Mouse (Mus musculus): Measurements from ENCODE around the gene Jmjd1c. TPM values are rescaled to one million over a fixed set of nuclear protein-coding genes. Genes with fewer than 3 reads are reported as not detected.

Gene Jmjd1c
- total RNA-seq, 1 experiment from 2014 or later = 167 TPM

DNA sequence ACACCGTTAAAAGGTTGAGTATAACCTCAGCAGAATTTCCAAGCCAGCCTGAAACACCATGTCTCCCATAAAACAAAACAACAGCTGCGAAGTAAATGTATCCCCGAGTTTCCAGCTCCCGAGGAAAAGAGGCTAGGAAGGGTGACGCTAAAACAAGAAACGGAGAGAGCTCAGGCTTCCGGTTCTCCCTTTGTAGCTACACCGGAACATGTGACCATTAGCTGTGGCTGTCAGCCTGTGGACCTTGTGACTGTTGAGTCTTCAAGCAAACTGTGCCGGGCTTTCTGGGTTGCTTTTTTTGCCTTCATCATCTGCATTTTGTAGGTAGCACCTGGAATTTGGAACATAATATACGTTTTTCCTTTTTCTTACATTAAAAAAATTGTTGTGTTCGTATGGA, 17.9 kb downstream of the Jmjd1c start:
- ATAC-seq (replicated peaks in 1 of 2; ENCODE audit: insufficient read depth in 1 of 2, low FRiP score in 2 of 2, low TSS enrichment in 1 of 2, low read depth in 1 of 2, poor library complexity in 2 of 2, severe bottlenecking in 2 of 2) = no peak

DNA sequence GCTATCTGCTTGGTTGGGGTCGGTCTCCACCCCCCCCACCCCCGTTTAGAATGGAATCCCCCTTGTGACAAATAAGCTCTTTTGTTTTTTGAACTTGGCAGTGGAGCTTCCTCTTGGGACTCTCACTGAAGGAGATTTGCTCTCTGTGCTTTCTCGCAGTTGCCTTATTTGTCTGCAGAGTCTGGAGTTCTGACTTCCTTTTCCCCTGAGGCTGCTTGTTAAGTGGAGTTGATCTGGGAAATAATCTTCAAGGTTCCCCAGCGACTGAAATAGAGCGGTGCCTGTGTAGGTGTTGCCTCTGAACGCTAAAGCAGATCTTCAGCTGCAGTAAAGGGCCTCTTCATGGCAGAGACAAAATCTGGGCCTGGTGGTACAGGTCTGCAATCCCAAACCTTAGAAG, 19.2 kb downstream of the Jmjd1c start:
- ATAC-seq (replicated peaks in 1 of 2; ENCODE audit: insufficient read depth in 1 of 2, low FRiP score in 2 of 2, low TSS enrichment in 1 of 2, low read depth in 1 of 2, poor library complexity in 2 of 2, severe bottlenecking in 2 of 2) = no peak

DNA sequence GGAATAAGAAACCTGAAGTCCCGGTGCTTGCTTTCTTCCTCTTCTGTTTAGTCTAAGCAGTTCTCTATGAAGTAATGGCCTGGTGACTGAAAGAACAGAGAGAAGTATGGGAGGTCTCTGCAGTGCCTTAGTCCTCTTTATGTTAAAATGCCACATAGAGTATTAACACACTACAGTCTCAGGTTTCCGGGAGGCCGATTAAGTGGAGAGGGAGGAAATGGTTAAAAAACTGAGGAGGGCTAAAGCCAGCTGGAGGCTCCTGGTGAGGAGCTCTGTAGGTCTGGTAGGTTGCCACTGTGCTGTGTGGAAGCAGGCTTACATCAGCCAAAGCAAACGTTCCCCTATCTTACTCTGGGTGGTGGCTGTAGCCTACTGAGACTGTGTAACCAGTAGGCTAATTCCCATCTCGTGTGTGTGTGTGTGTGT, 19.8 kb downstream of the Jmjd1c start:
- peak; percentile 31 to 46 for ATAC-seq (replicated peaks in 1 of 2; ENCODE audit: insufficient read depth in 1 of 2, low FRiP score in 2 of 2, low TSS enrichment in 1 of 2, low read depth in 1 of 2, poor library complexity in 2 of 2, severe bottlenecking in 2 of 2)

DNA sequence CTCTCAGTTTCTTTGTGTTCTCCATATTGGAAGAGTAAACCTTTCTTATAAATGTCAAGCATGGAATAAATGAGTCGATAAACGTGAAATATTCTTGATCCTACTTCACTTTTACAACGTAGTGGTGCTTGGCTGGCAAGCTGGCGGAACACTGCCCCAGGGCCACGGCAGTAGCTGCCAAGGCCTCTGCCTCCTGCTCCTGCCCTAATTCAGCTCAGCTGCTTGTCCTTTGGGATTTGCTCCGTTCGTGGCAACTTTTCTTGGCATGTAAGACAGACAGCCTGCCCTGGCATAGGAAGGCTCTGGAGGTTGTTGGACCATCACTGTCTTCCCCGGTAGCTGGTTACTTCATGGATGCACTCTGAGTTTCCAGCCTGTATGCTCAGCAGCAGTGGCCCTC, 20.3 kb downstream of the Jmjd1c start:
- no peak for ATAC-seq (replicated peaks in 1 of 2; ENCODE audit: insufficient read depth in 1 of 2, low FRiP score in 2 of 2, low TSS enrichment in 1 of 2, low read depth in 1 of 2, poor library complexity in 2 of 2, severe bottlenecking in 2 of 2)

DNA sequence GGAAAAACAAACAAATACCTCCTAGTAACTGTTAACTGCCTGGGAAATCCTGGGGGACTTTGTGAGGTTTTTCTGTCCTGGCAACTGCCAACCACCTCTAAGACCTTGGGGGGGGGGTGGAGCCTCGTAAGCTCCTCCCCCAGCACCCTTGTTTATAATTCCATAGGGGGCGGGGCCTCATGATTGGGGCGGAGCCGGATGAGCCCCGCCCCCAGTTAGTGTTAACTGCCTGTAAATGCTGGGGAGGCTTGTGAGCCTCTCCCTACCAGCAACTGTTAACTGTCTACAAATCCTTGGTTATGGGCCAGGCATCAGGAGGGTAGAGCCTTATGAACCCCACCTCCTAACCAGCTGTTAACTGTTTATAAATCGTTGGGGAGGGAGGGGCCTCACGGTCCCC, 23.4 kb downstream of the Jmjd1c start:
- ATAC-seq (replicated peaks in 1 of 2; ENCODE audit: insufficient read depth in 1 of 2, low FRiP score in 2 of 2, low TSS enrichment in 1 of 2, low read depth in 1 of 2, poor library complexity in 2 of 2, severe bottlenecking in 2 of 2) = no peak

DNA sequence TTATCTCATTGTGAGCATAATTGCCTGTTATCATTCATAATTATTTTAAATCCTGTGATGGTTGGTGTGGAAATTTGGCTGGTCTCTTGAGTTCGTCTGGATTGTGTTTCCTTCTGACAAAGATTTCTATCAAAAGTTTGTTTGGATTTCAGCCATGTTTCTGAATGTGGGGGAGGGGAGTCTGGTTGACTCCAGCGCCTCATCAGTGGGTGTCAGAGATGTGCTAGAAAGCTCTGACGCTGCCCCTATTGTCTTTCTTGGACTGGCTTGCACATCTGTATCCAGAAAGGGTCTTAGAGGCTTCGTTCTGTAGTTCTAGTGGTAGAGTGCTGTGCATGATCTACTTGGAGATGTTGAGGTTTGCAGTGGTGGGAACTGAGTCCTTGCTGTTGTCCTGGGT, 24.3 kb downstream of the Jmjd1c start:
- ATAC-seq (replicated peaks in 1 of 2; ENCODE audit: insufficient read depth in 1 of 2, low FRiP score in 2 of 2, low TSS enrichment in 1 of 2, low read depth in 1 of 2, poor library complexity in 2 of 2, severe bottlenecking in 2 of 2) = no peak

DNA sequence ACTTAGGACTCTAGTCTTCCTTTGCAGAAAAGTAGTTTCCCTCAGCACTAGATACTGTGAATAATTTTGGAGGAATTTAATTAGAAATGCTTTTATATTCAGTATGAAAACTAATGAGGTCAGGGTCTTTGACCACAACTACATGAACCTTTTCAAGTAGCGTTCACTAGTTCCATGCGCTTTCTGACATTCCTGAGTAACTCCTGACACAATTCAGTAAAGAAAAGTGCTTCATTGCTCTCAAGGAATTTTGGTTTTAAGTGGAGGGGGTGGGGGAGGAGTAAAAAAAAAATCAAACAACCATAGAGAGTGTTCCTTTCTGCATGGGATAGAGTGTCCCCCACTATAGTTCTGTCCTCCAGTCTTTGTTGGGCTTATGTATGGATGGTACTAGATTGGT, 24.7 kb downstream of the Jmjd1c start:
- ATAC-seq (replicated peaks in 1 of 2; ENCODE audit: insufficient read depth in 1 of 2, low FRiP score in 2 of 2, low TSS enrichment in 1 of 2, low read depth in 1 of 2, poor library complexity in 2 of 2, severe bottlenecking in 2 of 2) = no peak

DNA sequence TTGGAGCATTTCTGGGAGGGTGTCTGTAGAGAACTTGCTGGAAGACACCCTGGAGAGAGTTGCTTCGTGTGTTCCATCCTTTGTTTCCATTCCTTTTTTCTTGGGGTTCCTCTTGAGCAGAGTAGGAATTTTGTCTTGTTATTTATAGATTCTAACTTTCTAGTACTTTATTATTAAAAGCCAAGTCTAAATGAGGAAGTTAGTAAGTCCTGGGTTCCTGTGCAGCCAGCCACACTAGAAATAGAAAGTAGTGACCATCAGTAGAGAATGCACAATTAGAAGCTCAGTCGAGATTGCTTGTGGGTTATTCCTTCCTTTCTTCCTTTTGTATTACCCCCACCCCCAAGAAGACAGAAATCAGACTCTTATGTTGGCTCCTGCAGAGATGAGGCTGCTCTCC, 27.8 kb downstream of the Jmjd1c start:
- 0 out of 4 replicates have a peak, but pooled peaks of 1 of the 2 experiments have one; percentile 34 for ATAC-seq (replicated peaks in 1 of 2; ENCODE audit: insufficient read depth in 1 of 2, low FRiP score in 2 of 2, low TSS enrichment in 1 of 2, low read depth in 1 of 2, poor library complexity in 2 of 2, severe bottlenecking in 2 of 2)

DNA sequence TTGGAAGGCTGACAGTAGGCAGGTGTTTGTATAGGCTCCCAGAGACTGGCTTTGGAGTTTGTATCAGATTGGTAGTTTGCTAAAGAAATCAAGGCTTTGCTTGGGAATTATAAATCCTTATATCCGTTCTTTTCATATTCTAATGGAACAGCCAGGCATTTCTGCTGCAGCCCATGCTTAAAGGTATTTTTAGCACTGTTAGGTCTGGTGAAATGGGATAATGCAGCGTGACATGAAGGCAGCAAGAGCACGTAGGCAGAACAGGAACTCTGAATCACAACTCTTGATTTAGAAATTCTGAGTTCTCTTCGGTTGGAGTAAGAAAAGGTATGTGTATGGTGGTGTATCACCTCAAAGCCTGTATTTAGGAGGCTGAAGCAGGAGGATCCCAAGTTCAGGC, 28.2 kb downstream of the Jmjd1c start:
- no peak for ATAC-seq (replicated peaks in 1 of 2; ENCODE audit: insufficient read depth in 1 of 2, low FRiP score in 2 of 2, low TSS enrichment in 1 of 2, low read depth in 1 of 2, poor library complexity in 2 of 2, severe bottlenecking in 2 of 2)

DNA sequence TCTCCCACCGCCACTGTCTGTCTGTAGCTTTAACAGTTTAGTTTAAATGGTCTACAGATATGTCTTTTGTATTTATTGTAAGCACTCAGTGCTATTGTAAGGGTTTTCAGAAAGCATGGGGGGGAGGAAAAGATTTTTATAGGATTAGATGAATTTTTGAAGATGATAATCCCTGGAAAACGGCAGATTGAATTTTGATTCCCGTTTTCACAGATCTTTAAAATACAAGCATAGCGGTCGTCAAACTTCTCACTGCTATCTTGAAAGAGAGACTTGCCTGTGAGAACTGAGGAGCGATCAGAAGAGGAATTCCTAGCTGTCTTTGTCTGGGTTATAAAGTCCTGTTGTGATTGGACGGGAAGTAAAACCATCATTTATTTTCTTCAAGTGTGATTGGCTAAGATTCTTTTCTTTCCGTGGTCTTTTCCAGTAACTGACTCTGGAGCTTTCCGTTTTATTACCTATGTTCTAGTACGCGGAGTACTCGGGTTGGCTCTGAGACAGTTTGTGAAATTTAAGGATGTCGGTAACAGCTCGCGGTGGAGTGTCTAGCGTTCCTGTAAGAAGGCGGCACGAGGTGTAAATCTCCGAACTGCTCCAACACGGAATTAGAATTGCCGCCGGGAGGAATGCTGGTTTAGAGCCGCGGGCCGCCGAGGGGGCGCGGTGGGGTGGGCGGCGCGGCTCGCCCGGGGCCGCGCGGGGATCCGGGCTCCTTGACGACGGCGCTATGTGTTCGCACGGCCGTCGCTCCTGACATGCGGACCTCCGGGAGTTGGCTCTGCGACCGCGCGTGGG, 30.3 kb downstream of the Jmjd1c start:
- ATAC-seq (replicated peaks in 1 of 2; ENCODE audit: insufficient read depth in 1 of 2, low FRiP score in 2 of 2, low TSS enrichment in 1 of 2, low read depth in 1 of 2, poor library complexity in 2 of 2, severe bottlenecking in 2 of 2) = peak; percentile 10 to 31; a peak in 2 of 4 replicates

DNA sequence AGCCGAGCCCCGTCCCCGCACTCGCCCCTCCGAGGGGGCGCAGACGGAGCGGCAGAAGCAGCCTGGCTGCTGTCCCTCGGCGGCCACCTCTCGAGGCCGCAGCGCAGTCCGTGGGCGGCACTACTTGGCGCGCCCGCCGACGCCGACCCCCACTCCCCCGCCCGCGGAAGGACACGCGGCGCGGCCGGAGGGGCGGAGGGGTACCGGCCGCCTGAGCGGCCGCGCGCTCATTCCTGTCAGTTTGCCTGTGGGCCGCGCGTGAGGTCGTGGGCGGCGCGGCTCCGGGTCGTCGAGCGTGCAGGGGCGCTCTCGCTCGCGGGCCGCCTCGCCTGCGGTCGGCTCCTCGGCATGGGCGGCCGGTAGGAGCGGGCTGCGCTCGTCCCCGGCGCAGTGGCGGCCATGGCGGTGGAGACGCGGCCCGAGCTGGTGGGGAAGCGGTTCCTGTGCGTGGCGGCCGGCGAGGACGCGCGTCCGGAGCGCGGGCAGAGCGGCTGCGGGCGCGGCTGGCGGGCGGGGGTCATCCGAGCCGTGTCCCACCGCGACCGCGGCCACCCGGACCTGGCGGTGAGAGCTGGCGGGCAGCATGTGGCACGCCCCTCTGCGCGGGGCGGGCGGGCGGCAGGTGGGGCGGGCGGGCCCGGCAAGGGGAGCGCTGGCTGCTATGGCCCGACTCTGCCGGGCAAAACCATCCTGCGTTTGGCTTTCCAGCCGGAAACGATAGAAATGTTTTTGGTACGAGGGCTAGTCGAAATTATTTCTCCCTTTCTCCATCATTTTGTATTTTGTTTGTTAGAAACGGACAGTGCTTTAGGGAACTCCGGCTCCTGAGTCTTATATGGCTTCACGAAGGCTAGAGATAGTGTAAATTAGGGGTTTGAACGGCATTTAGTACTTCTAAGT, 31.2 kb downstream of the Jmjd1c start:
- ATAC-seq (replicated peaks in 1 of 2; ENCODE audit: insufficient read depth in 1 of 2, low FRiP score in 2 of 2, low TSS enrichment in 1 of 2, low read depth in 1 of 2, poor library complexity in 2 of 2, severe bottlenecking in 2 of 2) = peak; percentile 15 to 19; a peak in 3 of 4 replicates

DNA sequence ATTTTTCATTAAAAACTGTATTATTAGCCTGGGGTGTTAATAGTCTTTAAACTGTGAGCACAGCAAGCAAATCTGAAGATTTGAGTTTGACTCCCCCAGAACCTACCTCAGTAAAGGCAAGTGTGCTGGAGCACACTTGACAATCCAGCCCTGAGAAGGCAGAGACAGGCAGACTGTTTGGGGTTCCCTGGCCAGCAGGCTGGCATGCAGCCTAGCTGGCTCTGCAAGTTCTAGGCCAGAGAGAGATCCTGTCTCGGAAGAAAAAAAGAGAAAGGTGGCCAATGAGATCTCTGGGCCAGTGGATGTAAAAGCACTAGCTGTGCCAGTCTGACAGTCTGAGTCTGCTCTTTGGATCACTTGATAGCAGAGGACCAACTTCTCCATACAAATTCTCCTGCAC, 33.6 kb downstream of the Jmjd1c start:
- ATAC-seq (replicated peaks in 1 of 2; ENCODE audit: insufficient read depth in 1 of 2, low FRiP score in 2 of 2, low TSS enrichment in 1 of 2, low read depth in 1 of 2, poor library complexity in 2 of 2, severe bottlenecking in 2 of 2) = no peak

DNA sequence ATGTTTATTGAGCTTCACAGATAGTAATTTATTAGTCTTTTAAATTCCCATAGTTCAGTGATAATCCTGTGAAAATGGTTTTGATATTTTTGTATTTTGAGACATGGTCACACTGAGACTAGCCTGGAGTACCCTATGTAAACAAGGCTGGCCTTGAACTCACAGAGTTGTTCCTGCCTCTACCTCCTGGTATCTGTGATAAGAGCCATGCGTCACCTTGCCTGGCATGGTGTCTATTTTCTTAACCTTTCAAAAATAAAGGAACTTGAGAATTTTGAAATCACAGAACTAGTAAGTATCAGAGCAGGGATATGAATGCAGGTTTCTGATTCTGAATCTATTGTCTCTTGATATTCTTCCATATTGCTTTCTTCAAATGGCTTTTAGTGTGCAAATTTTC, 35.8 kb downstream of the Jmjd1c start:
- ATAC-seq (replicated peaks in 1 of 2; ENCODE audit: insufficient read depth in 1 of 2, low FRiP score in 2 of 2, low TSS enrichment in 1 of 2, low read depth in 1 of 2, poor library complexity in 2 of 2, severe bottlenecking in 2 of 2) = no peak

DNA sequence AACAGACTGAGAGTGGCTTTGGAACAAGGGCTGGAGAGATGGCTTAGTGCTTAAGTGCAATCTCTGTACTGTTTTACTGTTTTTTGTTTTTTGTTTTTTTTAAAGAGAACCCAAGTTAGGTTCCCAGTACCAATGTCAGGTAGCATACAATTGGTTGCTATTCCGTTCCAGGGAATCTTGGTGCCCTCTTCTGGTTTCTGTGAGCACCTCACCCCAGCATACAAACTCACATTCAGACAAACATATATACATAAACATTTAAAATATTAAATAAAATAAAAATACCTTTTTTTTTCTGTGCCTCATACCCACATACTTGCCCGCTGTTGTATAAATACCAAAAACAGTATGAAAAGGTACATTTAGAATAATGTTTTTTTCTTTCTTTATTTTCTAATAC, 38.4 kb downstream of the Jmjd1c start:
- ATAC-seq (replicated peaks in 1 of 2; ENCODE audit: insufficient read depth in 1 of 2, low FRiP score in 2 of 2, low TSS enrichment in 1 of 2, low read depth in 1 of 2, poor library complexity in 2 of 2, severe bottlenecking in 2 of 2) = no peak

DNA sequence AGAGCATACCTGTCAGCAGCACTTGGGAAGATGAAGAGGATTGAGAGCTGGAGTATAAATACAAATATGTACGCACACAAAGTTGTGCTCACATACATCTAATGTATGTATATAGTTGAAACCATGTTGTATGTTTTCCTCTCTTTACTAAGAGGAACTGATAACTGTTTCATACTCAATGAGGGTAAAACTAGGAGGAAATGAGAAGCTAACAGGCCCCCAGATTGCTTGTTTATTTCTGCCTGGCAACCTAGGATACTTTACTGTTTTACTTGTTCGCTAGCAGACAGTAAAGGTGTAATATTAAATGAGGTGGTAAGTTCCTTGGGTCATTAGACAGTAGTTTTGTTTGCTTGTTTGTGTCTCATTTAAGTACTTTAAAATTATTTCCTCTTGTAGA, 41.5 kb downstream of the Jmjd1c start:
- no peak for ATAC-seq (replicated peaks in 1 of 2; ENCODE audit: insufficient read depth in 1 of 2, low FRiP score in 2 of 2, low TSS enrichment in 1 of 2, low read depth in 1 of 2, poor library complexity in 2 of 2, severe bottlenecking in 2 of 2)

DNA sequence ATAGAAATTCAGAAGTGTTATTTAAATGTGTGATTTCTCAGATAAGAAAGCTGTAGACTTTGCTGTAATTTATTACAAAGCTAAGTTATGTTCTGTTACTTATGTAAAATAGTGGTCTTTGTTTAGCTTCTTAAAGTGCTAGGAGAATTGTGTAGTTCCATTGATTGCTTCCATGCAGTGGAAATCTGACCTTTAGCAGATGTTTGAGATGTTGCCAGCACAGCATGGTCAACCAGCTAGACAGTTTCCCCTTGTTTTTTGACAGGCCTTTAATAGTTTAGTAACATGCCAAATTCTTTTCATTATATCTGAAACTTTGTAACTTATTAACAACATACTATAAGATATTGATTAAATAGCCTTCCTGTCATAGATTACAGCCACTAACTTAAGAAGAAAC, 47.7 kb downstream of the Jmjd1c start:
- no peak for ATAC-seq (replicated peaks in 1 of 2; ENCODE audit: insufficient read depth in 1 of 2, low FRiP score in 2 of 2, low TSS enrichment in 1 of 2, low read depth in 1 of 2, poor library complexity in 2 of 2, severe bottlenecking in 2 of 2)

DNA sequence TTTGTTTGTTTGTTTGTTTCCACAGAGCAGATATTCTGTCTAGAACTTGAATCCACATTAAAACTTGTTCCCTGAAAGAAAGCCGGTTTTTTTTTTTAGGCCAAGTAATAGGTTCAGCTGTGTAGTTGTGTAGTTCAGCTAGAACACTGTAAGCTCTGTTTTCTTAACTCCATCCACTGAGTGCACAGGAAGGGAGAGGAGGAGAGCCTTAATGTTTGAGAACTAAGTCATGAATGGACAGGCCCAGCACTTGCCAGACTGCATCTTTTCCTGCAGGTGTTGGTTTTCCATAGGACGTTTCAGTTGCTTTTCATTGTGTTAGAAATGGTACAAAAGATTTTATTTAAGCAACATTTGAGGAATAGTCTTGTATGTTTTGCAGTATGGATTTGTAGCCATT, 48.3 kb downstream of the Jmjd1c start:
- no peak for ATAC-seq (replicated peaks in 1 of 2; ENCODE audit: insufficient read depth in 1 of 2, low FRiP score in 2 of 2, low TSS enrichment in 1 of 2, low read depth in 1 of 2, poor library complexity in 2 of 2, severe bottlenecking in 2 of 2)

DNA sequence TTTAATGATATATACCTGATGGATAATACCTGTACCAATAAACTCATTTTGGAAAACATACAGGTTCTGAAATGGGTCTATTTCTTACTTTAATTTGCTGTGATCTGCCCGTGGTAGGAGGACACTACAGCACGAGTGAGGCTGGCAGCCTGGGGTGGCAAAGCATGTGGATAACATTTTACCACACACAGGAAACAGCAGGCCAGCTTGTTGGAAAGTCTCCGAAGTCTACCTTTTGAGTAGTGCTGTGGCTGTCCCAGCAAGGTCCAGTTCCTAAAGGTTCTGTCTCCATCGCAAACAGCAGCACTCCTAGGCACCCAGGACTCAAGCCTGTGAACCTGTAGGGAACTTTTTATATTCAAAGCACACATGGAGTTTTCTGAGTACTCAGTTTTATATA, 49.7 kb downstream of the Jmjd1c start:
- peak; percentile 56 to 72 for ATAC-seq (replicated peaks in 1 of 2; ENCODE audit: insufficient read depth in 1 of 2, low FRiP score in 2 of 2, low TSS enrichment in 1 of 2, low read depth in 1 of 2, poor library complexity in 2 of 2, severe bottlenecking in 2 of 2)

Data from hematopoietic stem cell, adult 5-6 weeks (primary cell).